Mouse (Mus musculus) lung, postnatal 0 days (tissue): ENCODE data around the gene Ehd1.

ENCODE experiments used
- CTCF ChIP-seq: IDR thresholded peaks from 2 replicates; pipeline ENCODE4 v1.5.1; 2016; ENCODE audit warnings: antibody characterized with exemption, mild to moderate bottlenecking
- EP300 ChIP-seq: IDR thresholded peaks from 2 replicates; pipeline ENCODE4 v1.6.1; 2016; ENCODE audit warnings: antibody characterized with exemption, mild to moderate bottlenecking, control low read depth

DNA sequence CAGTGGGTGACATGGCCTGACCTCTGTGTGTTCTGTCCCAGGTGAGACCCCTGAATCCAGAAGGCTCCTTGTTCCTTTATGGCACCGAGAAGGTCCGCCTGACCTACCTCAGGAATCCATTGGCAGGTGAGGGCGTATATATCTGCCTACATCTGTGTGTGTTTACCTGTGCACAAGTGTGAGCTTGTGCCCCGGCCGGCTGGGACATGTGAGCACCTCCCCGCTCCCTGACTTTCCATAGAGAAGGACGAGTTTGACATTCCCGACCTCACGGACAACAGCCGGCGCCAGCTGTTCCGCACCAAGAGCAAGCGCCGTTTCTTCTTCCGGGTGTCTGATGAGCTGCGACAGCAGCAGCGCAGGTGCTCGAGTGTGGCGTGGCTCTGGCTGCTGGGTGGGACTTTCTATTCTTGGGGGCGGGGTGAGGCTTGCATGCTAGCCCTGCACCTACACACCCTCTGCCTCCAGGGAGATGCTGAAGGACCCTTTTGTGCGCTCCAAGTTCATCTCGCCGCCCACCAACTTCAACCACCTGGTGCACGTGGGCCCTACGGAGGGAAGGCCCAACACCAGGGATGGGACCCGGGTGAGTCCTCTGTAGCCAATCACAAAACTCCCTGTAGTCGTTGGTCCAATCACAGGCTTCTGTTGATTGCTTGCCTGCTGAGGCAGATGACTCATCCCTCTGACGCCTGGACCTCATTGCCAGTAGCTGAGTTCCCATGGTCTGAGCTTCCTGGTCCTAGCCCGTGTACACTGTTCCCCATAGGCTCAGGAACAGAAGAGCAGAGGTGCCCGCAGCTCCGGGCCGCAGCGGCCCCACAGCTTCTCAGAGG is 45.5 kb downstream of the Ehd1 start:
- TF ChIP-seq CTCF (no peak), EP300 (no peak)
